Mouse (Mus musculus) midbrain, embryonic 12.5 days (tissue): ENCODE results near the gene Emilin2. TPM values are rescaled to one million over a fixed set of nuclear protein-coding genes. Genes with fewer than 3 reads are reported as not detected.

Source experiments
- ATAC-seq: fragments of 200-750 bp; cut with Nextera tagmentation; 2 replicates; pipeline ENCODE4 v1.8.0; 2017; ENCODE audit warnings: low read depth, moderate TSS enrichment, moderate library complexity; ENCODE audit not compliant: low FRiP score
- H3K27ac ChIP-seq: fragments of 300-500 bp; sonication (generic); replicated peaks from 2 replicates; pipeline ENCODE4 v1.5.1; 2016; ENCODE audit warnings: mild to moderate bottlenecking
- H3K27me3 ChIP-seq: fragments of 300-500 bp; sonication (generic); 2 replicates; pipeline ENCODE4 v1.6.1; 2016; ENCODE audit warnings: mild to moderate bottlenecking
- H3K36me3 ChIP-seq: fragments of 300-500 bp; sonication (generic); 2 replicates; pipeline ENCODE4 v1.6.1; 2016
- H3K4me1 ChIP-seq: fragments of 300-500 bp; sonication (generic); 2 replicates; pipeline ENCODE4 v1.6.1; 2016
- H3K4me2 ChIP-seq: fragments of 300-500 bp; sonication (generic); replicated peaks from 2 replicates; pipeline ENCODE4 v1.6.1; 2016; ENCODE audit warnings: mild to moderate bottlenecking, moderate library complexity
- H3K4me3 ChIP-seq: fragments of 300-500 bp; sonication (generic); 2 replicates; pipeline ENCODE4 v1.5.1; 2016; ENCODE audit warnings: mild to moderate bottlenecking
- H3K9ac ChIP-seq: fragments of 300-500 bp; sonication (generic); replicated peaks from 2 replicates; pipeline ENCODE4 v1.6.1; 2016; ENCODE audit warnings: mild to moderate bottlenecking, moderate library complexity
- H3K9me3 ChIP-seq: fragments of 300-500 bp; sonication (generic); 2 replicates; pipeline ENCODE4 v1.6.1; 2016; ENCODE audit warnings: mild to moderate bottlenecking
- WGBS: fragments of 180-500 bp; shearing (Covaris S2); methylation state at CpG from one replicate; pipeline ENCODE4 v1.1.7; 2016; 5-methylcytosine and 5-hydroxymethylcytosine counted together
- polyA plus RNA-seq: library from polyadenylated mRNA; unstranded; fragments of >200 nt; fragmentation: Nextera tagmentation; extraction: Ambion mirVana; gene quantifications from 2 replicates; pipeline ENCODE4 v1.2.1, GENCODE M21; 2016

Gene Emilin2
- polyA plus RNA-seq, 1 experiment from 2014 or later, result 9.9 TPM

DNA sequence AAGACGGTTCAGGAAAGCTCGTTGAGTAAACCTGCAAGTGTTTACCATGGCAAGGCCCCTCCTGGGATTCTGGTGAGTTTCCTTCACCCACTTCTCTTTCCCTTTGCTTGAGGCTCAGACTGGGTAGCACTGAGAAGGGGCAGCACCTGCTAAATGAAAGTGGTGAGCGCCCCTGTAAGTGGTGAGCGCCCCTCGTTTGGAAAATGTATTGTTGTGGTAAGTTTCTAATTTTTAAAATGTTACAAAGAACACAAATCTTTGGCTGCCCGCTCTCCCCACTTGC, 107.0 kb downstream of the Emilin2 start:
- H3K27me3 ChIP-seq, result no peaks in the 10 kb centered on the region
- 85% methylated on average over 6 of the region's 6 CpGs for WGBS
- no peak overlapping the region for H3K27ac ChIP-seq
- H3K9me3 ChIP-seq, result no peaks in the 10 kb centered on the region
- no peak overlapping the region for H3K9ac ChIP-seq
- no peaks in the 10 kb centered on the region for H3K36me3 ChIP-seq
- no peak overlapping the region for H3K4me3 ChIP-seq
- no peak for ATAC-seq
- no peak overlapping the region for H3K4me2 ChIP-seq
- no peaks in the 10 kb centered on the region for H3K4me1 ChIP-seq

DNA sequence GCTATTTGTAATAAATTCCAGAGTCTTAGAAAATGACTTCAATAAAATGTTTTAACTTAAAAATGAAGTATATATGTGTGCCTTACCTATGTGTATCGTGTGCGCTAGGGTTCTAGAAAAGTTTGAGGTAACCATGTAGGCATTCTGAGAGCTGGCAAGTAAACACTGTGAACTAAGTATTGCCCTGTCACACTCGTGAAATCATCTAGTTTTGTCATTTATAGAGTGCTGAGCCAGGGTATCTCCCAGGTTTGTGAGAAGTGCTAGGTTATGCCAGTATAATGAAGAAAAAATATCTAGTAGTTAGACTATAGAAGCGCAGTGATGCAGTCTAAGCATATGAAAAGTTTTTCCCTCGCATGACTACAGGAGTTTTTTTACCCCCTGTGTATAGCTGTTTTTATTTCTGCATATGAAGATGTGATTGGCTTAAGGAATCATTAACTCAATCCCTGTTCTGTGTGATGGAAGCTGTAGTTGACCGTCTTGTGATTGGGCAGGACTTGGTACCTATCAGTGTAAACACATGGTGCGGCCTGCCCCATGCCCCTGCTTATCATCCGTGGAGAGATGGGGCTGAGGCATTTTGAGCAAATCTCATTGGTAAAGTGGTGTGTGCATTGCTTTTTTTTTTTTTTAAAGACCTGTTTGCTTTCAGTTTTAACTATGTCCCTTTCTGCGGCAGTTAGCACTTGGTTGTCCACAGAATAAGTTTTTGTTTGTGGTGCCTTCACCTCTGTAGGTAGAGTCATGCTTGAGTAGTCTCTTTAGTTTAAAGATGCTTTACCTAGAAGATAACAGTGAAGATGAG, 107.6 kb downstream of the Emilin2 start:
- WGBS, result 90% methylated on average over 9 of the region's 9 CpGs
- H3K27me3 ChIP-seq, result no peaks in the 10 kb centered on the region
- no peak overlapping the region for H3K9ac ChIP-seq
- no peak overlapping the region for H3K4me3 ChIP-seq
- no peaks in the 10 kb centered on the region for H3K36me3 ChIP-seq
- H3K27ac ChIP-seq, result no peak overlapping the region
- no peaks in the 10 kb centered on the region for H3K4me1 ChIP-seq
- H3K9me3 ChIP-seq, result no peaks in the 10 kb centered on the region
- H3K4me2 ChIP-seq, result no peak overlapping the region
- no peak for ATAC-seq

Other genes starting within 250 kb of the Emilin2 start
- 41.0 and 41.4 TPM in 2 replicates for gene Lpin2, start 129.4 kb downstream of the Emilin2 start, polyA plus RNA-seq
- 4.9 and 5.3 TPM in 2 replicates for gene Gm4707, start 147.9 kb upstream of the Emilin2 start, polyA plus RNA-seq
- gene Smchd1, start 163.4 kb upstream of the Emilin2 start, polyA plus RNA-seq, result 65.4 and 76.8 TPM in 2 replicates
- gene Ndc80, start 214.9 kb upstream of the Emilin2 start, polyA plus RNA-seq, result 44.7 and 46.0 TPM in 2 replicates
- gene Spdya, start 240.1 kb upstream of the Emilin2 start, polyA plus RNA-seq, result 1.1 and 2.0 TPM in 2 replicates